Mouse (Mus musculus) embryonic facial prominence, embryonic 13.5 days (tissue): ENCODE results near the gene Zfp219. TPM values are rescaled to one million over a fixed set of nuclear protein-coding genes. Genes with fewer than 3 reads are reported as not detected.

Experiments
- ATAC-seq: fragments of 200-750 bp; cut with Nextera tagmentation; 2 replicates; pipeline ENCODE4 v1.8.0; 2017; ENCODE audit warnings: low read depth; ENCODE audit not compliant: insufficient number of reproducible peaks, insufficient read depth, low FRiP score, low TSS enrichment
- H3K27ac ChIP-seq: fragments of 300-500 bp; sonication (generic); 2 replicates; pipeline ENCODE4 v1.5.1; 2015; ENCODE audit warnings: moderate library complexity, mild to moderate bottlenecking, inconsistent platforms
- H3K27me3 ChIP-seq: fragments of 300-500 bp; sonication (generic); 2 replicates; pipeline ENCODE4 v1.6.1; 2015; ENCODE audit warnings: mild to moderate bottlenecking, inconsistent platforms
- H3K36me3 ChIP-seq: fragments of 300-500 bp; sonication (generic); 2 replicates; pipeline ENCODE4 v1.6.1; 2015; ENCODE audit warnings: mild to moderate bottlenecking, inconsistent platforms
- H3K4me1 ChIP-seq: fragments of 300-500 bp; sonication (generic); 2 replicates; pipeline ENCODE4 v1.6.1; 2015; ENCODE audit warnings: inconsistent platforms
- H3K4me2 ChIP-seq: fragments of 300-500 bp; sonication (generic); 2 replicates; pipeline ENCODE4 v1.6.1; 2015; ENCODE audit warnings: moderate library complexity, mild to moderate bottlenecking, inconsistent platforms
- H3K4me3 ChIP-seq: fragments of 300-500 bp; sonication (generic); 2 replicates; pipeline ENCODE4 v1.5.1; 2015; ENCODE audit warnings: mild to moderate bottlenecking, inconsistent platforms
- H3K9ac ChIP-seq: fragments of 300-500 bp; sonication (generic); 2 replicates; pipeline ENCODE4 v1.6.1; 2015; ENCODE audit warnings: mild to moderate bottlenecking, inconsistent platforms
- H3K9me3 ChIP-seq: fragments of 300-500 bp; sonication (generic); 2 replicates; pipeline ENCODE4 v1.6.1; 2016; ENCODE audit warnings: inconsistent platforms
- WGBS: fragments of 180-500 bp; shearing (Covaris S2); methylation state at CpG from one replicate; pipeline ENCODE4 v1.1.7; 2015; ENCODE audit warnings: mixed read lengths; 5-methylcytosine and 5-hydroxymethylcytosine counted together
- polyA plus RNA-seq: library from polyadenylated mRNA; unstranded; fragments of >200 nt; fragmentation: Nextera tagmentation; extraction: Ambion mirVana; gene quantifications from 2 replicates; pipeline ENCODE4 v1.2.1, GENCODE M21; 2015

The Zfp219 gene
- polyA plus RNA-seq, 1 experiment from 2014 or later: 31.1 TPM

GRCm38 (mm10) chr14:52010446-52011111, 10.0 kb downstream of the Zfp219 start:
- H3K9ac ChIP-seq: peak overlapping the region; percentile 62
- H3K4me2 ChIP-seq: peak overlapping the region; percentile 56
- peak overlapping the region; percentile 27 for H3K4me3 ChIP-seq
- H3K36me3 ChIP-seq: peaks cover 34% of the 10 kb centered on the region
- ATAC-seq: peak; percentile 27; the same call in 1 of the 2 replicates
- peaks cover 53% of the 10 kb centered on the region for H3K4me1 ChIP-seq
- peak overlapping the region; percentile 81 for H3K27ac ChIP-seq
- H3K9me3 ChIP-seq: no peaks in the 10 kb centered on the region
- WGBS: 3% methylated on average over 9 of the region's 9 CpGs
- H3K27me3 ChIP-seq: no peaks in the 10 kb centered on the region

GRCm38 (mm10) chr14:52009841-52010240, 10.7 kb downstream of the Zfp219 start:
- no peaks in the 10 kb centered on the region for H3K9me3 ChIP-seq
- ATAC-seq: no peak
- WGBS: 57% methylated on average over 6 of the region's 6 CpGs
- H3K4me1 ChIP-seq: peaks cover 46% of the 10 kb centered on the region
- H3K27me3 ChIP-seq: no peaks in the 10 kb centered on the region
- peak overlapping the region; percentile 81; the same call in 1 of the 2 replicates for H3K27ac ChIP-seq
- peak overlapping the region; percentile 56 for H3K4me2 ChIP-seq
- peaks cover 41% of the 10 kb centered on the region for H3K36me3 ChIP-seq
- peak overlapping the region; percentile 27 for H3K4me3 ChIP-seq
- peak overlapping the region; percentile 62; the same call in 1 of the 2 replicates for H3K9ac ChIP-seq

- Histone ChIP-seq H3K36me3 (peaks cover 46% of the 10 kb centered on the region), H3K9me3 (no peaks in the 10 kb centered on the region), H3K4me1 (peaks cover 46% of the 10 kb centered on the region), H3K4me2 (peak overlapping the region; percentile 49), H3K4me3 (peak overlapping the region; percentile 11; the same call in 1 of the 2 replicates), H3K27ac (no peak overlapping the region), H3K9ac (peak overlapping the region; percentile 59), H3K27me3 (no peaks in the 10 kb centered on the region)
- 46% methylated on average over 26 of the region's 26 CpGs for WGBS
- no peak for ATAC-seq
Measured at GRCm38 (mm10) chr14:52009361-52009760, 11.2 kb downstream of the Zfp219 start.

GRCm38 (mm10) chr14:52008321-52009203, 12.0 kb downstream of the Zfp219 start:
- Histone ChIP-seq H3K9me3 (no peaks in the 10 kb centered on the region), H3K4me2 (peak overlapping the region; percentile 49), H3K4me1 (peaks cover 45% of the 10 kb centered on the region), H3K27me3 (no peaks in the 10 kb centered on the region), H3K36me3 (peaks cover 54% of the 10 kb centered on the region), H3K27ac (peak overlapping the region; percentile 28; the same call in 1 of the 2 replicates), H3K4me3 (peak overlapping the region; percentile 11; the same call in 1 of the 2 replicates), H3K9ac (peak overlapping the region; percentile 59)
- ATAC-seq: peak; percentile 62
- 54% methylated on average over 38 of the region's 38 CpGs for WGBS

GRCm38 (mm10) chr14:52006771-52007170, 13.8 kb downstream of the Zfp219 start:
- peaks cover 72% of the 10 kb centered on the region for H3K36me3 ChIP-seq
- WGBS: 91% methylated on average over 23 of the region's 23 CpGs

GRCm38 (mm10) chr14:52006241-52006640, 14.3 kb downstream of the Zfp219 start:
- Histone ChIP-seq H3K4me1 (peaks cover 26% of the 10 kb centered on the region), H3K4me3 (no peak overlapping the region), H3K9me3 (no peaks in the 10 kb centered on the region), H3K4me2 (no peak overlapping the region), H3K9ac (no peak overlapping the region), H3K27ac (no peak overlapping the region), H3K27me3 (no peaks in the 10 kb centered on the region), H3K36me3 (peaks cover 77% of the 10 kb centered on the region)
- 70% methylated on average over 8 of the region's 8 CpGs for WGBS
- no peak for ATAC-seq

More at GRCm38 (mm10) chr14:52006771-52007170, 13.8 kb downstream of the Zfp219 start:
- no peak overlapping the region for H3K9ac ChIP-seq
- no peak overlapping the region for H3K4me2 ChIP-seq
- H3K4me1 ChIP-seq: peaks cover 31% of the 10 kb centered on the region
- no peaks in the 10 kb centered on the region for H3K9me3 ChIP-seq
- H3K27me3 ChIP-seq: no peaks in the 10 kb centered on the region
- no peak for ATAC-seq
- no peak overlapping the region for H3K4me3 ChIP-seq
- no peak overlapping the region for H3K27ac ChIP-seq

- no peaks in the 10 kb centered on the region for H3K9me3 ChIP-seq
- H3K27ac ChIP-seq: no peak overlapping the region
- H3K4me1 ChIP-seq: peaks cover 21% of the 10 kb centered on the region
- WGBS: 74% methylated on average over 6 of the region's 6 CpGs
- no peaks in the 10 kb centered on the region for H3K27me3 ChIP-seq
- ATAC-seq: no peak
- no peak overlapping the region for H3K4me2 ChIP-seq
- H3K36me3 ChIP-seq: peaks cover 82% of the 10 kb centered on the region
- no peak overlapping the region for H3K4me3 ChIP-seq
- H3K9ac ChIP-seq: no peak overlapping the region
Measured at GRCm38 (mm10) chr14:52005616-52006015, 14.9 kb downstream of the Zfp219 start.

GRCm38 (mm10) chr14:52005141-52005540, 15.4 kb downstream of the Zfp219 start:
- no peak overlapping the region for H3K9ac ChIP-seq
- H3K36me3 ChIP-seq: peaks cover 86% of the 10 kb centered on the region
- no peak overlapping the region for H3K4me2 ChIP-seq
- 72% methylated on average over 7 of the region's 7 CpGs for WGBS
- H3K9me3 ChIP-seq: no peaks in the 10 kb centered on the region
- H3K4me3 ChIP-seq: no peak overlapping the region
- H3K27me3 ChIP-seq: no peaks in the 10 kb centered on the region
- no peak for ATAC-seq
- H3K27ac ChIP-seq: no peak overlapping the region
- peaks cover 17% of the 10 kb centered on the region for H3K4me1 ChIP-seq

GRCm38 (mm10) chr14:52003981-52004495, 16.5 kb downstream of the Zfp219 start:
- no peak for ATAC-seq
- H3K4me1 ChIP-seq: peaks cover 6% of the 10 kb centered on the region
- no peak overlapping the region for H3K27ac ChIP-seq
- H3K4me3 ChIP-seq: no peak overlapping the region
- H3K36me3 ChIP-seq: peaks cover 91% of the 10 kb centered on the region
- no peak overlapping the region for H3K9ac ChIP-seq
- no peak overlapping the region for H3K4me2 ChIP-seq
- H3K27me3 ChIP-seq: no peaks in the 10 kb centered on the region
- WGBS: 45% methylated on average over 16 of the region's 16 CpGs
- H3K9me3 ChIP-seq: no peaks in the 10 kb centered on the region

- no peaks in the 10 kb centered on the region for H3K27me3 ChIP-seq
- H3K4me3 ChIP-seq: no peak overlapping the region
- H3K36me3 ChIP-seq: peaks cover 92% of the 10 kb centered on the region
- H3K9ac ChIP-seq: no peak overlapping the region
- H3K9me3 ChIP-seq: no peaks in the 10 kb centered on the region
- 91% methylated on average over 14 of the region's 14 CpGs for WGBS
- ATAC-seq: no peak
- H3K27ac ChIP-seq: no peak overlapping the region
- H3K4me1 ChIP-seq: no peaks in the 10 kb centered on the region
- no peak overlapping the region for H3K4me2 ChIP-seq
Measured at GRCm38 (mm10) chr14:51997483-51997882, 23.1 kb downstream of the Zfp219 start.

- Histone ChIP-seq H3K4me3 (no peak overlapping the region), H3K9ac (no peak overlapping the region), H3K27ac (no peak overlapping the region), H3K4me1 (no peaks in the 10 kb centered on the region), H3K27me3 (no peaks in the 10 kb centered on the region), H3K36me3 (peaks cover 92% of the 10 kb centered on the region), H3K9me3 (no peaks in the 10 kb centered on the region), H3K4me2 (no peak overlapping the region)
- no peak for ATAC-seq
- WGBS: 75% methylated on average over 17 of the region's 17 CpGs
Measured at GRCm38 (mm10) chr14:51996866-51997265, 23.7 kb downstream of the Zfp219 start.
